Mouse (Mus musculus): ENCODE measurements at regions not wholly inside any gene's neighbourhood (a gene's known extent, or its start where the extent isn't known, plus 50 kb on each side); places are given as distances from the start of the nearest gene placed in this dataset.

DNA sequence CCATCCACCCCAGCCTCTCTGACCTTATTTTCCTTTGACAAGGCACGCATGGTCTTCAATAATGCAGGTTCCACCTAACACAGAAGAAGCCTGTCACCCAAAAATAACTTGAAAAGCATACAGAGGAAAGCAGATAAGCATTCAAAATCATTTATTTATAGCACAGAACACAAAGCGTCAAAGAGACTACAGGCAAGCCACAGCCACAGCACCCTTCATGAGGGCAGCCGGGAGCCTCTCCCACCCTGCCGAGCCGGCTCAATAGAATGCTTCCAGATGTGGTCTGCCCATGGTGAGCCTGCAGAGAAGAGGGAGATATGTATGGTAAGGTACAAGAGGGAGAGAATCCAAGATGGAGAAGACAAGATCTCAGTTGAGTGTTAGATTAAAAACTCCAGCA is 76.7 kb upstream of the Kcnd3 start:
- no peaks in the 10 kb centered on the region for H3K36me3 ChIP-seq (ENCODE audit: control insufficient read depth, insufficient read depth, low read length, poor library complexity, severe bottlenecking)
- H3K9me3 ChIP-seq (ENCODE audit: control insufficient read depth, insufficient read depth, low read depth, low read length), result no peaks in the 10 kb centered on the region
- DNase-seq (ENCODE audit: low read depth, low spot score), result no peak
- no peak overlapping the region for H3K4me3 ChIP-seq (ENCODE audit: insufficient read depth in 1 of 2, low read depth in 1 of 2, low read length in 2 of 2, poor library complexity in 1 of 2, severe bottlenecking in 1 of 2)
- no peaks in the 10 kb centered on the region for H3K4me1 ChIP-seq (ENCODE audit: control insufficient read depth in 2 of 2, insufficient read depth in 2 of 2, low read length in 2 of 2, poor library complexity in 1 of 2)
- H3K9ac ChIP-seq (ENCODE audit: insufficient read depth, low read depth, low read length, poor library complexity, severe bottlenecking), result no peak overlapping the region
- H3K27ac ChIP-seq (ENCODE audit: insufficient read depth, low read depth, low read length, poor library complexity, severe bottlenecking), result no peak overlapping the region
- no peak for TF ChIP-seq HCFC1 (IDR thresholded peaks at IDR 0.05; ENCODE audit: borderline replicate concordance, insufficient read depth, low read length)
- no peak for TF ChIP-seq ZC3H11A (IDR thresholded peaks at IDR 0.05; ENCODE audit: borderline replicate concordance, low read depth, low read length)
- no peak for TF ChIP-seq CHD2 (IDR thresholded peaks at IDR 0.05; ENCODE audit: low read depth, low read length)
- no peak for TF ChIP-seq MAFK (IDR thresholded peaks at IDR 0.05; ENCODE audit: insufficient read depth, low read depth, low read length)
- TF ChIP-seq ZNF384 (IDR thresholded peaks at IDR 0.05; ENCODE audit: low read depth, low read length), result no peak
- in situ Hi-C loops (cut with MboI; ENCODE audit: low sequenced_read_pairs in 2 of 2, unreplicated experiment in 2 of 2), result no loop called here

DNA sequence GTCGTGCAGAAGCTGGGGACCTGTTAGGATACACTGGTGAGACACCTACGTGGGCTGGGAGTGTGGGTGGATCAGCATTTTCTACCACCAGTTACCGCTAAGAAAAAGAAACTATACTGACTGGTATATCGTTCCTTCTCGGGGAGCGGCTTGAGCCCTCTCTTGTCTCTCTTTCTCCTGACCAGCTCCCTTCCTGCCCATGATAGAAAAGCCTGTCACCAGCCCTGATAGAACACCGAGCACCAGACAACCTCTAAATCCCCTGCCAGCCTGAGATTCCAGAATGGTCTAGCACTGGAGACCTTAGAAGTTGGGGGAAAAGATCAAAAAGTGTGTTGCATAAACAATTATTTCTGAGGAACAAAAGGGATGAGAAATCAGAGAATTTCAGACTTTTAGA is 76.3 kb upstream of the Kcnd3 start:
- H3K9me3 ChIP-seq (ENCODE audit: control insufficient read depth, insufficient read depth, low read depth, low read length), result no peaks in the 10 kb centered on the region
- no peak overlapping the region for H3K9ac ChIP-seq (ENCODE audit: insufficient read depth, low read depth, low read length, poor library complexity, severe bottlenecking)
- no peaks in the 10 kb centered on the region for H3K4me1 ChIP-seq (ENCODE audit: control insufficient read depth in 2 of 2, insufficient read depth in 2 of 2, low read length in 2 of 2, poor library complexity in 1 of 2)
- in situ Hi-C loops (cut with MboI; ENCODE audit: low sequenced_read_pairs in 2 of 2, unreplicated experiment in 2 of 2), result no loop called here
- H3K4me3 ChIP-seq (ENCODE audit: insufficient read depth in 1 of 2, low read depth in 1 of 2, low read length in 2 of 2, poor library complexity in 1 of 2, severe bottlenecking in 1 of 2), result no peak overlapping the region
- no peak for DNase-seq (ENCODE audit: low read depth, low spot score)
- H3K36me3 ChIP-seq (ENCODE audit: control insufficient read depth, insufficient read depth, low read length, poor library complexity, severe bottlenecking), result no peaks in the 10 kb centered on the region
- H3K27ac ChIP-seq (ENCODE audit: insufficient read depth, low read depth, low read length, poor library complexity, severe bottlenecking), result no peak overlapping the region
- TF ChIP-seq ZC3H11A (IDR thresholded peaks at IDR 0.05; ENCODE audit: borderline replicate concordance, low read depth, low read length) (no peak), ZNF384 (IDR thresholded peaks at IDR 0.05; ENCODE audit: low read depth, low read length) (no peak), HCFC1 (IDR thresholded peaks at IDR 0.05; ENCODE audit: borderline replicate concordance, insufficient read depth, low read length) (no peak), CHD2 (IDR thresholded peaks at IDR 0.05; ENCODE audit: low read depth, low read length) (no peak), MAFK (IDR thresholded peaks at IDR 0.05; ENCODE audit: insufficient read depth, low read depth, low read length) (no peak)

DNA sequence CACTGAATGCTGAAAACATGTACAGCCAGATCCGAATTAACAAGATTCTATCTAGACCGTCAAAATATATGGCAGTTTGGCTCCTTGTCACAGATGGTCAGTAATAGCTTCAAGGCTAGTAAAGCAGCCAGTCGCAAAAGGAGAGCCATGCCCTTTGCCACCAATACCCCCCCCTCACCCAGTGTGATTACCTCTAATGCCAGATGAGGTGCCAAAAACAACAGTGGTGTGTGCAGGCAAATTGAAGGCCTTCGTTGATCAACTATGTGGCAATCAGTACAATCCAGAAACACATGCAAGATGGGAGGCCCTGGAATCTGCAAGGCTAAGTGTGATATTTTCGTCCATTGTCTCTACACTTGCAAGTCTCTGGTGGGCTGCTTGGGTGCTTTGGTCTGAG is 75.8 kb upstream of the Kcnd3 start:
- H3K4me3 ChIP-seq (ENCODE audit: insufficient read depth in 1 of 2, low read depth in 1 of 2, low read length in 2 of 2, poor library complexity in 1 of 2, severe bottlenecking in 1 of 2), result no peak overlapping the region
- H3K27ac ChIP-seq (ENCODE audit: insufficient read depth, low read depth, low read length, poor library complexity, severe bottlenecking), result no peak overlapping the region
- no peaks in the 10 kb centered on the region for H3K36me3 ChIP-seq (ENCODE audit: control insufficient read depth, insufficient read depth, low read length, poor library complexity, severe bottlenecking)
- DNase-seq (ENCODE audit: low read depth, low spot score), result no peak
- no peaks in the 10 kb centered on the region for H3K9me3 ChIP-seq (ENCODE audit: control insufficient read depth, insufficient read depth, low read depth, low read length)
- H3K4me1 ChIP-seq (ENCODE audit: control insufficient read depth in 2 of 2, insufficient read depth in 2 of 2, low read length in 2 of 2, poor library complexity in 1 of 2), result no peaks in the 10 kb centered on the region
- in situ Hi-C loops (cut with MboI; ENCODE audit: low sequenced_read_pairs in 2 of 2, unreplicated experiment in 2 of 2), result no loop called here
- TF ChIP-seq ZNF384 (IDR thresholded peaks at IDR 0.05; ENCODE audit: low read depth, low read length) (no peak), CHD2 (IDR thresholded peaks at IDR 0.05; ENCODE audit: low read depth, low read length) (no peak), HCFC1 (IDR thresholded peaks at IDR 0.05; ENCODE audit: borderline replicate concordance, insufficient read depth, low read length) (no peak), ZC3H11A (IDR thresholded peaks at IDR 0.05; ENCODE audit: borderline replicate concordance, low read depth, low read length) (no peak), MAFK (IDR thresholded peaks at IDR 0.05; ENCODE audit: insufficient read depth, low read depth, low read length) (no peak)
- H3K9ac ChIP-seq (ENCODE audit: insufficient read depth, low read depth, low read length, poor library complexity, severe bottlenecking), result no peak overlapping the region

DNA sequence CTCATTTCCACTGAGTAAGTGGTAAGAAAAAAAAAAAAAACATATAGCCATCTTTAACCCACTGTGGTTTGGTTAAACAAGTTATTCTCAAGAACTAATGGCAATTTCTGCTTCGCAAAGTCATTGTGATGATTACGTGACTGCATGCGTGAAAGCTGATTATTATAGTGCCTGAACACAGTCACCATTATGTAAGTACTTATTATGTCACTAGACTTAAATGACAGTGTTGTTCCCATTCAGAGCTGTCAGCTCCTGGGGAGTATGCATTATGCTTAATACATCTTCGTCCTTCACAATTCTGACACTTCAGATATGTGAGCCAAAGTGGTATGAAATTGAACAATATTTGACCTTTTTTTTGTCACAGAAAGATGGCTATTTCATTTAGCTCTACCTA is 71.3 kb upstream of the Kcnd3 start:
- Histone ChIP-seq H3K9ac (ENCODE audit: insufficient read depth, low read depth, low read length, poor library complexity, severe bottlenecking) (no peak overlapping the region), H3K9me3 (ENCODE audit: control insufficient read depth, insufficient read depth, low read depth, low read length) (no peaks in the 10 kb centered on the region), H3K36me3 (ENCODE audit: control insufficient read depth, insufficient read depth, low read length, poor library complexity, severe bottlenecking) (no peaks in the 10 kb centered on the region), H3K4me1 (ENCODE audit: control insufficient read depth in 2 of 2, insufficient read depth in 2 of 2, low read length in 2 of 2, poor library complexity in 1 of 2) (no peaks in the 10 kb centered on the region), H3K4me3 (ENCODE audit: insufficient read depth in 1 of 2, low read depth in 1 of 2, low read length in 2 of 2, poor library complexity in 1 of 2, severe bottlenecking in 1 of 2) (no peak overlapping the region), H3K27ac (ENCODE audit: insufficient read depth, low read depth, low read length, poor library complexity, severe bottlenecking) (no peak overlapping the region)
- no peak for TF ChIP-seq ZC3H11A (IDR thresholded peaks at IDR 0.05; ENCODE audit: borderline replicate concordance, low read depth, low read length)
- DNase-seq (ENCODE audit: low read depth, low spot score), result no peak
- in situ Hi-C loops (cut with MboI; ENCODE audit: low sequenced_read_pairs in 2 of 2, unreplicated experiment in 2 of 2), result no loop called here
